8 mouse cellular contexts compared by ENCODE assay signal in the genomic region with DNA sequence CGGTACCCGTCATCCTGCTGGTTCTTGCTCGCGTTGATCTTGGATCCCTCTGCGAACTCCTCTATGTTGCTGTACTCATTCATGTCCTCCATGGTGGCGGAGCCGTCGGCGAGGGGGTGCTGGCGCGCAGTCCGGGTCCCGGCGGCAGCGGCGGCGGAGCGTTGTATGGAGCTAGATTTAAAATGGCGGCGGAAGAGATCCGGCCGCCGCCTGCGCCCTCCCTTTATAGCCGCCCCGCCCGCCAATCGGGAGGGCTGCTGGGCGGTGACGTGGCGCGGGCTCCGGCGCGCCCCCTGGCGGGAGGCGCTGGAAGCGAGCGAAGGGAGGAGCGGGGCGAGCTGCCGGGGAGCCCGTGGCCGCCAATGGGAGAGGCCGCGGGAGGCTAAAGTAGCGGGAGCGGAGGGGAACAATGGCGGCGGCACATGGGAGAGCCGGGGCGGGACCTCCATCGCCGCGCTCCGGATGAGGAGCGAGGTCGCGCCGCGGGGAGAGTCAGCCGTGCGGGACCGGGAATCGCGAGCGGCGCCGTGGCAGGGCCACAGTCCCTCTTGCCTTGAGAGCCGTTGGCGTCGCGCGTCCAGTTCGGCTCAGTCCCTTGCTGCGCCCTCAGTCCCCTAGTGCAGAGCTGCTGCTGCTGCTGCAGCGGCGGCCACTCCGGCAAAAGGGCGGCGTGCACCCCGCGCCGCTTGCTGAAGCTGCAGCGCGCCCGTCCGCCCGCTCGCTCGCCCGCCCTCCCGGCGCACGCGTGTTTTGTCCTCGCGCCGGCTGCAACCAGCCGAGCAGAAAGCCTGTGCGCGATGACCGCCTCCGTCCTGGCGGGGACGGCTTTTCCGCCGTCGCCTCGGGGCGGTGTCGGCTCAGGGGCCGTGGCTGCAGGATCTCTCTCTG. TPM values are rescaled to one million over a fixed set of nuclear protein-coding genes. Genes with fewer than 3 reads are reported as not detected.
A peak's percentile ranks its signal among the peaks of the same experiment; 100 is the strongest.
DNase-seq lines count a peak whose midpoint lies in the region; ATAC-seq and TF ChIP-seq lines count a peak whose summit lies in the region.

No protein-coding gene starts in this region.

- H3K27ac ChIP-seq in embryonic facial prominence, embryonic 13.5 days: peak overlapping the region; percentile 99
- H3K27ac ChIP-seq in heart, adult 2 months: peak overlapping the region; percentile 99
- peak overlapping the region; percentile 99 for H3K27ac ChIP-seq in limb, embryonic 12.5 days
- peak overlapping the region; percentile 99 for H3K27ac ChIP-seq in midbrain, embryonic 14.5 days (replicated peaks; ENCODE audit: low read depth, low read length)

- H3K36me3 ChIP-seq in embryonic facial prominence, embryonic 13.5 days: peaks cover 28% of the 10 kb centered on the region
- H3K36me3 ChIP-seq in heart, adult 2 months (ENCODE audit: control insufficient read depth, insufficient read depth, low read length): peaks cover 25% of the 10 kb centered on the region
- H3K36me3 ChIP-seq in limb, embryonic 12.5 days: peaks cover 41% of the 10 kb centered on the region
- peaks cover 28% of the 10 kb centered on the region for H3K36me3 ChIP-seq in midbrain, embryonic 14.5 days (ENCODE audit: control insufficient read depth, insufficient read depth, low read length)

- intact Hi-C loops in heart, adult 2 months (cut with DNase I): loop anchor here (1.0 to 5.0 kb wide), 3 partner anchors 61 to 458 kb away; a partner anchor contains a TSS

- TF ChIP-seq POLR2A in heart, adult 2 months (IDR thresholded peaks at IDR 0.05; ENCODE audit: insufficient read depth, low read depth, low read length): peak; percentile 88

- peak; percentile 81 for ATAC-seq in embryonic facial prominence, embryonic 13.5 days (ENCODE audit: insufficient number of reproducible peaks, insufficient read depth, low FRiP score, low TSS enrichment, low read depth)
- ATAC-seq in limb, embryonic 12.5 days (ENCODE audit: insufficient number of reproducible peaks, insufficient read depth, low FRiP score, low TSS enrichment, low read depth): peak; percentile 73
- ATAC-seq in midbrain, embryonic 14.5 days (ENCODE audit: low FRiP score, low TSS enrichment): peak; percentile 85

- H3K79me2 ChIP-seq in heart, adult 2 months (replicated peaks; ENCODE audit: control insufficient read depth, insufficient read depth, low read length): peaks cover 8% of the 10 kb centered on the region

- peaks cover 35% of the 10 kb centered on the region for H3K4me1 ChIP-seq in embryonic facial prominence, embryonic 13.5 days
- H3K4me1 ChIP-seq in heart, adult 2 months (ENCODE audit: control insufficient read depth, insufficient read depth, low read length): peaks cover 3% of the 10 kb centered on the region
- H3K4me1 ChIP-seq in limb, embryonic 12.5 days (replicated peaks): peaks cover 30% of the 10 kb centered on the region
- peaks cover 43% of the 10 kb centered on the region for H3K4me1 ChIP-seq in midbrain, embryonic 14.5 days (ENCODE audit: control insufficient read depth, insufficient read depth, low read length)

- H3K4me3 ChIP-seq in embryonic facial prominence, embryonic 13.5 days: peak overlapping the region; percentile 90
- peak overlapping the region; percentile 98 for H3K4me3 ChIP-seq in heart, adult 2 months
- peak overlapping the region; percentile 93 for H3K4me3 ChIP-seq in limb, embryonic 12.5 days (replicated peaks)
- peak overlapping the region; percentile 98 for H3K4me3 ChIP-seq in midbrain, embryonic 14.5 days (replicated peaks; ENCODE audit: low read depth, low read length)

- under 1% methylated on average over 108 of the region's 113 CpGs for whole genome bisulfite sequencing in embryonic facial prominence, embryonic 13.5 days
- WGBS in heart, adult 2 months: under 1% methylated on average over 110 of the region's 113 CpGs
- under 1% methylated on average over 113 of the region's 113 CpGs for WGBS in limb, embryonic 12.5 days
- WGBS in midbrain, embryonic 14.5 days: under 1% methylated on average over 110 of the region's 113 CpGs

- H3K4me2 ChIP-seq in embryonic facial prominence, embryonic 13.5 days: peak overlapping the region; percentile 95
- peak overlapping the region; percentile 97 for H3K4me2 ChIP-seq in limb, embryonic 12.5 days
- peak overlapping the region; percentile 85 for H3K4me2 ChIP-seq in midbrain, embryonic 14.5 days (ENCODE audit: low read length)

- H3K27me3 ChIP-seq in embryonic facial prominence, embryonic 13.5 days: no peaks in the 10 kb centered on the region
- no peaks in the 10 kb centered on the region for H3K27me3 ChIP-seq in heart, adult 2 months (ENCODE audit: control insufficient read depth, insufficient read depth, low read length)
- no peaks in the 10 kb centered on the region for H3K27me3 ChIP-seq in limb, embryonic 12.5 days
- no peaks in the 10 kb centered on the region for H3K27me3 ChIP-seq in midbrain, embryonic 14.5 days (ENCODE audit: control insufficient read depth, insufficient read depth, low read length)

- peak; percentile 85 for DNase-seq in 3T3-L1 (ENCODE audit: low read depth, low spot score)
- peak; percentile 95 to 99 for DNase-seq in adrenal gland, postnatal 4 days (ENCODE audit: low spot score in 2 of 2)
- DNase-seq in heart, adult 2 months: peak; percentile 98 to 100
- peak; percentile 96 for DNase-seq in kidney, adult 8-10 months
- peak; percentile 98 for DNase-seq in midbrain, embryonic 14.5 days
- peak; percentile 96 for DNase-seq in spleen, adult 12 weeks (ENCODE audit: low spot score)

- no peak; the same call in 1 of the 2 replicates for TF ChIP-seq CTCF in heart, adult 2 months (IDR thresholded peaks at IDR 0.05)

- TF ChIP-seq EP300 in heart, adult 2 months (IDR thresholded peaks at IDR 0.05; ENCODE audit: insufficient read depth, low read depth, low read length): no peak

- peak overlapping the region; percentile 99 for H3K9ac ChIP-seq in embryonic facial prominence, embryonic 13.5 days
- peak overlapping the region; percentile 86 for H3K9ac ChIP-seq in heart, adult 2 months (ENCODE audit: low read depth, low read length)
- H3K9ac ChIP-seq in limb, embryonic 12.5 days (replicated peaks): peak overlapping the region; percentile 99
- peak overlapping the region; percentile 100 for H3K9ac ChIP-seq in midbrain, embryonic 14.5 days (replicated peaks; ENCODE audit: low read length)

- H3K9me3 ChIP-seq in embryonic facial prominence, embryonic 13.5 days: no peaks in the 10 kb centered on the region
- no peaks in the 10 kb centered on the region for H3K9me3 ChIP-seq in limb, embryonic 12.5 days
- H3K9me3 ChIP-seq in midbrain, embryonic 14.5 days (ENCODE audit: control insufficient read depth, low read length): no peaks in the 10 kb centered on the region

RNA-seq across cellular contexts. Expression of a gene that starts 0.5 kb away (rescaled TPM):
- 100 to 1,000 TPM; 223 to 234 TPM for total RNA-seq in adrenal gland, postnatal 4 days (2021)
- polyA plus RNA-seq in embryonic facial prominence, embryonic 13.5 days (2015; fragmentation: Nextera tagmentation; extraction: Ambion mirVana): 213 and 218 TPM in 2 replicates
- 10 to 100 TPM; 57.1 to 57.3 TPM for total RNA-seq in heart, adult 2 months (2021)
- 44.1 and 69.7 TPM in 2 replicates for polyA plus RNA-seq in heart, adult 2 months (2012; rRNA removed)
- polyA plus RNA-seq in limb, embryonic 12.5 days (2016; fragmentation: Nextera tagmentation; extraction: Ambion mirVana): 257 and 266 TPM in 2 replicates
- 268 and 279 TPM in 2 replicates for polyA plus RNA-seq in midbrain, embryonic 14.5 days (2014; fragmentation: Nextera tagmentation; extraction: Ambion mirVana)

RNA-seq across cellular contexts. Expression of a gene that starts 0.8 kb away (rescaled TPM):
- total RNA-seq in adrenal gland, postnatal 4 days (2021): 10 to 100 TPM; 41.5 to 42.1 TPM
- polyA plus RNA-seq in embryonic facial prominence, embryonic 13.5 days (2015; fragmentation: Nextera tagmentation; extraction: Ambion mirVana): 46.1 and 49.0 TPM in 2 replicates
- total RNA-seq in heart, adult 2 months (2021): 1 to 10 TPM; 8.4 to 8.8 TPM
- polyA plus RNA-seq in heart, adult 2 months (2012; rRNA removed): 12.6 and 13.3 TPM in 2 replicates
- polyA plus RNA-seq in limb, embryonic 12.5 days (2016; fragmentation: Nextera tagmentation; extraction: Ambion mirVana): 48.2 and 52.1 TPM in 2 replicates
- 43.4 and 49.4 TPM in 2 replicates for polyA plus RNA-seq in midbrain, embryonic 14.5 days (2014; fragmentation: Nextera tagmentation; extraction: Ambion mirVana)

Comparison
In these comparisons a context has a peak if more than half of its experiments do, and no peak if none do; other contexts are left out.
1. Peak in every context shown above with its lines: DNase-seq, ATAC-seq, H3K4me3 ChIP-seq and H3K27ac ChIP-seq.